Mouse (Mus musculus) ovary, adult 2 months (tissue): Measurements from ENCODE around the gene Nckap1. TPM values are rescaled to one million over a fixed set of nuclear protein-coding genes. Genes with fewer than 3 reads are reported as not detected.

Experiments
- polyA plus RNA-seq: library from polyadenylated mRNA; depleted of rRNA; stranded (reverse); fragments of >200 nt; gene quantifications from 2 replicates; pipeline ENCODE4 v1.2.3, GENCODE M21; 2012; rRNA removed

Nckap1 gene
- 27.9 and 37.0 TPM in 2 replicates for polyA plus RNA-seq

GRCm38 (mm10) chr2:80581043-80581711, at the start of gene Nckap1:
Nckap1 (minus strand) TSS chr2:80581380.

DNA sequence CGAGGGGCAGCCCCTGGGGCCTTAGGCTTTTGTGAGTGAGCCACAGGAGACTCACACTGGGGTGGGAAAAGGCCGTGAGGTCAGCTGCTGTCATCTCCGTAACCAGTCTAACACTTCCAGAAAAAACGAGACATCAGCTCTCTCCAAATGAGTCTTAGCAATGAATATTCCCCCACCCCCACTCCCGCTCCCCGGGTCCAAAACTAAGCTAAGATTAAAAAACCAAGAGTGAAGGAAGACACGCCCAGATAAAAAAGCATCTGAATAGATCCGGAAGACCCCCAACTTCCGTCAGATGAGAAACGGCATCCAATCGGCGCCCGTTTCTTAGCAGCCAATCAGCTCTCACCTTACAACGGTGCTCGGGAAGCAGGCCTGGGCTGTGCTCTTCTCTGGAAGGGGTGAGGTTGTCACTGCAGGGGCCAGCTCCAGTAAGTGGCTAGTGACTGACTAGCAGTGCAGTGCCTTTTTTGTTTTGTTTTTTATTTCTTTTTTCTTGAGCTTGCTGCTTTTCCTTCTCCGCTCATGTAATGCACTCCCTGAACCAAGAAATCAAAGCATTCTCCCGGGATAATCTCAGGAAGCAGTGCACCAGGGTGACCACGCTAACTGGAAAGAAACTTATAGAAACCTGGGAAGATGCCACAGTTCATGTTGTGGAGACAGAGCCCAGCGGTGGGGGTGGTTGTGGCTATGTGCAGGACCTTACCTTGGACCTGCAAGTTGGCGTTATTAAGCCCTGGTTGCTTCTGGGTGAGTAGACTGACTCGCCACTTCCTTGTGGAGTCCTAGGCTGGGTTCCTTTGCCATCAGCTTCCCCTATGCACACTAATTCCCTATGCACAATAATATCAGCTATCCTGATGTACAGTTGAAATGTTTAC, 35.9 kb upstream of the Nckap1 start, which contains the start of the genes Dusp19 and Nup35:
TSS of gene Dusp19 (plus strand) at position 192 of the 884 bp plus-strand sequence.
TSS of gene Nup35 (plus strand) at position 383 of the 884 bp plus-strand sequence.

Other genes with a start within 250 kb of the Nckap1 start
- gene Frzb, start 133.8 kb downstream of the Nckap1 start, polyA plus RNA-seq, result 6.4 and 7.1 TPM in 2 replicates
- 3.3 and 3.6 TPM in 2 replicates for gene Dusp19, start 35.7 kb upstream of the Nckap1 start, polyA plus RNA-seq
- gene Nup35, start 35.9 kb upstream of the Nckap1 start, polyA plus RNA-seq, result 10.5 and 25.9 TPM in 2 replicates